Mouse (Mus musculus): Measurements from ENCODE around the gene Med15. TPM values are rescaled to one million over a fixed set of nuclear protein-coding genes. Genes with fewer than 3 reads are reported as not detected.
A peak's percentile ranks its signal among the peaks of the same experiment; 100 is the strongest.

Med15 gene
- 82.4 and 105 TPM in 2 replicates for polyA plus RNA-seq (2012; ENCODE audit: insufficient read depth, insufficient read length, missing spikeins)

DNA sequence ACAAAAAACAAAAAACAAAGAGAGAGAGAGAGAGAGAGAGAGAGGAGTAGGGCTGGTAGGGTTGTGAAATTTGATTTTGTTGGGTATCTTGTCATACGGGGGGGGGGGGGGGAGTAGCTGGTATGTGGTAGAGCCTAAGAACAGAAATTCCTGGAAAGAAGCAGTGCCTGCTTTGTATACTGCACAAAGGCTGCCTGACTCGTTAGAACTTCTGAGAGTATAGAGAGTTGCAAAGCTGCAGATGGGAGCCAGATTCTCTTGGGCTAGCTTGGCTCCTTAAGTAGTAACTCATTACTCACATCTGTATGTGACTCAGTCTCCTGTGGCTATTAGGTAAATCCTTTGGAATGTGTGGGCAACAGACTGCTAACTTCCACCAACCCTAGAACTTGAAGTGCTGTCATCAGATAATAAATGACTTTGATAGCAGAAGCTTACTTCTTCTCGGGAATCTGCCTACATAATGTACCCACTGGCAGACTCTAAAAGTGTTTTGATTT lies at the start of gene Med15:
Gene Med15 (minus strand): TSS at position 51 of the 500 bp plus-strand sequence.
- no peak for TF ChIP-seq POLR2A (IDR thresholded peaks at IDR 0.05; ENCODE audit: borderline replicate concordance, low read depth, low read length)
- no peak within 1 kb of the TSS for H3K27ac ChIP-seq (ENCODE audit: insufficient read depth, low read depth, low read length)
- H3K4me1 ChIP-seq (ENCODE audit: control insufficient read depth, insufficient read depth, low read length) = no peaks in the 10 kb centered on the region
- H3K4me3 ChIP-seq (ENCODE audit: insufficient read depth, low read length) = no peak within 1 kb of the TSS

DNA sequence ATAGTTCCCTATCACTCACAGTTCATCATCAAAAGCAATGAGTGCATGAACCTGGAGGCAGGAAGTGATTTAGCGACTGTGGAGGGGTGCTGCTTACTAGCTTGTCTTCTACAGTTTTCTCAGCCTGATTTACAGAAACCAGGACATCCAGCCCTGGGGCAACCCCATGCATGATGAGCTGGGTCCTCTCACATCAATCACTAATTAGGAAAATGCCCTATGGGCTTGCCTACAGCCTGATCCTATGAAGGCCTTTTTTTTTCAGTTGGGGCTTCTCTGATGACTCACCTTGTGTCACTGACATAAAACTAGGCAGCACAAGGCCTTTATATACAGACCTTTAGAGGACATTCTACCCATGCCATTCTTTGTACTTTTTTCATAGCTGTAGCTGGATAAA lies 47.0 kb upstream of the Med15 start:
- Histone ChIP-seq H3K27ac (ENCODE audit: insufficient read depth, low read depth, low read length) (no peak overlapping the region), H3K4me1 (ENCODE audit: control insufficient read depth, insufficient read depth, low read length) (peaks cover 10% of the 10 kb centered on the region), H3K4me3 (ENCODE audit: insufficient read depth, low read length) (no peak overlapping the region)
- TF ChIP-seq CTCF (IDR thresholded peaks at IDR 0.05; ENCODE audit: low read depth, low read length) (no peak), POLR2A (IDR thresholded peaks at IDR 0.05; ENCODE audit: borderline replicate concordance, low read depth, low read length) (no peak)

DNA sequence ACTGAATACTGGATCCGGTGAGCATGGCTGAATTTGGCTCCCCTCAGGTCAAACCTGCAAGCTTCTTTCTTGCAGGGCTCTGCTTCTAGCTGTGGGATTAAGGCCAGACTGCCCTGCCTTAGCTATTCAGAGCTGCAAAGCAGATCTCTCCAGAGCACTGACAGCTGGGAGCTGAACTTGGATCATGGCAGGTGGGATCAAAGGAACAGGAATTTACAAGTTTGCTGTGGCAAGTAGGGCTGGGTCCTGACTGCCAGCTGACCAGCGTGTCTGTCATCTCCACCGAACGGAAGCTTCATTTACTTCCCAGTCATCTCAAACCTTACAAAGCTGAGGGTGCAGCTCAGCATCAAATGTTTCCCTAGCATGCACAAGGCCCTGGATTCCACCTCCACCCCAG lies 45.5 kb upstream of the Med15 start:
- H3K27ac ChIP-seq (ENCODE audit: insufficient read depth, low read depth, low read length) = no peak overlapping the region
- H3K4me3 ChIP-seq (ENCODE audit: insufficient read depth, low read length) = no peak overlapping the region
- TF ChIP-seq POLR2A (IDR thresholded peaks at IDR 0.05; ENCODE audit: borderline replicate concordance, low read depth, low read length) = no peak
- TF ChIP-seq CTCF (IDR thresholded peaks at IDR 0.05; ENCODE audit: low read depth, low read length) = no peak
- peaks cover 8% of the 10 kb centered on the region for H3K4me1 ChIP-seq (ENCODE audit: control insufficient read depth, insufficient read depth, low read length)

DNA sequence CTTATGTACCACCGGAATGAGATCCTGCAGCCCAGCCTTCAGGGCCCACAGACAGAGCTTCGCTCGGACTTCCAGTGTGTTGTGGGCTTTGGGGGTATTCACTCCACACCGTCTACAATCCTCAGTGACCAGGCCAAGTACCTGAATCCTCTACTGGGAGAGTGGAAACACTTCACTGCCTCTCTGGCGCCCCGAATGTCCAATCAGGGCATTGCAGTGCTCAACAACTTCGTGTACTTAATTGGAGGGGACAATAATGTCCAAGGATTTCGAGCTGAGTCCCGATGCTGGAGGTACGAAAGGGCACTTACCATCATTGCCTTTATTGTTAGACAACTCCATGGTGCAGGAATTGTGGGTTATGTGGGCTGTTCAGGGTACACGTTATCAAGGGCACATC lies 44.1 kb upstream of the Med15 start:
- peaks cover 8% of the 10 kb centered on the region for H3K4me1 ChIP-seq (ENCODE audit: control insufficient read depth, insufficient read depth, low read length)
- no peak overlapping the region for H3K4me3 ChIP-seq (ENCODE audit: insufficient read depth, low read length)
- TF ChIP-seq POLR2A (IDR thresholded peaks at IDR 0.05; ENCODE audit: borderline replicate concordance, low read depth, low read length) = no peak
- TF ChIP-seq CTCF (IDR thresholded peaks at IDR 0.05; ENCODE audit: low read depth, low read length) = peak; percentile 40; the same call in 1 of the 2 replicates
- no peak overlapping the region for H3K27ac ChIP-seq (ENCODE audit: insufficient read depth, low read depth, low read length)

DNA sequence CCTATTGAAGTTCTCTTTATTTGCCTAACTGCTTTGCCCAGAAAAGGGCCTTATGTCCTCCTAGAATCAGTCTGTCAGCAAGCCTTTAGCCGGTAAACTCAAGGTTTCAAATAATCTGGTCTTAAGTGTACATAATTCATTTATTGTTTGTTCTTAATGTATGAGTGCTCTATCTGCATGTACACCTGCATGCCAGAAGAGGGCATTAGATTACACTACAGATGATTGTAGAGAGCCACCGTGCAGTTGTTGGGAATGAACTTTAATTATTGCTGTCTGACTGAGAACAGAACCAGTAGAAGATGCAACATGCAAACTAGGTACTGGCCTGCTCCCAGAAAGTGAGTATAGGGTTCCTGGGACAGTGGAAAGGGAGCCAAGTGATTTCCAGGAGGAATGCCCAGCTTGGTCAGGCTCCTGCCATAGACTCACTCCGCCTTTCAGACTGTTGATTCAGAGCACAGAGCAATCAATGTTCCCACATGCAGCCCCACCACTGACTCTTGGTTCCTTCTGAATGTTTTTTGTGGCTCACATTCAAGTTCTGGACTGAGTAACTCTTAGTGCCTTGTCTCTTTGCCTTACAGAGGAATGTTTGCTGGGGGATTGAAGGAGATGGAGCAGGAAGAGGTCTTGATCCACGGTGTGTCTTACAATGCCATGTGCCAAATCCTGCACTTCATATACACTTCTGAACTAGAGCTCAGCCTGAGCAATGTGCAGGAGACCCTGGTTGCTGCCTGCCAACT lies 38.6 kb upstream of the Med15 start:
- peaks cover 6% of the 10 kb centered on the region; the same call in 1 of the 2 replicates for H3K4me1 ChIP-seq (ENCODE audit: control insufficient read depth, insufficient read depth, low read length)
- TF ChIP-seq CTCF (IDR thresholded peaks at IDR 0.05; ENCODE audit: low read depth, low read length) = no peak
- no peak for TF ChIP-seq POLR2A (IDR thresholded peaks at IDR 0.05; ENCODE audit: borderline replicate concordance, low read depth, low read length)
- no peak overlapping the region for H3K27ac ChIP-seq (ENCODE audit: insufficient read depth, low read depth, low read length)
- H3K4me3 ChIP-seq (ENCODE audit: insufficient read depth, low read length) = no peak overlapping the region

DNA sequence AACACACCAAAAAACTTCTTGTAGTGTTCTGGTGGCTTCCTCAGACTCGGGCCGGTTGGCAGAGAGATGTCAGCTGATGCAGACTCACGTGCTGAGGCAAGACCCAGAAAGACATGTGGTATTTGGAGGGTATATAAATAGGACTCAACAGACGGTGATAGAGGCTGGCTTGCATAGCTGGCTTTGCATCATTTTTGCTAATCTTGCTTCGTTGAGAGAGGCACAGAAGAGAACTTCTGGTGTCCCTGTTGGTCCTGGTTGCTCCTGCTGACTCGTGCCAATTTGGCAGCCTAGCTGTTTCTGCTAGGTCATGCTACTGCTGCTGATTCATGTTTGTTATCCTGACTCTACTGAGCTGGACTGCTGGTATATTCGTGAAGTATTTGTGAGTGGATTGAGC lies 36.1 kb upstream of the Med15 start:
- TF ChIP-seq POLR2A (IDR thresholded peaks at IDR 0.05; ENCODE audit: borderline replicate concordance, low read depth, low read length) = no peak
- TF ChIP-seq CTCF (IDR thresholded peaks at IDR 0.05; ENCODE audit: low read depth, low read length) = no peak
- peak overlapping the region; percentile 53 for H3K27ac ChIP-seq (ENCODE audit: insufficient read depth, low read depth, low read length)
- no peak overlapping the region for H3K4me3 ChIP-seq (ENCODE audit: insufficient read depth, low read length)
- H3K4me1 ChIP-seq (ENCODE audit: control insufficient read depth, insufficient read depth, low read length) = peaks cover 6% of the 10 kb centered on the region; the same call in 1 of the 2 replicates

DNA sequence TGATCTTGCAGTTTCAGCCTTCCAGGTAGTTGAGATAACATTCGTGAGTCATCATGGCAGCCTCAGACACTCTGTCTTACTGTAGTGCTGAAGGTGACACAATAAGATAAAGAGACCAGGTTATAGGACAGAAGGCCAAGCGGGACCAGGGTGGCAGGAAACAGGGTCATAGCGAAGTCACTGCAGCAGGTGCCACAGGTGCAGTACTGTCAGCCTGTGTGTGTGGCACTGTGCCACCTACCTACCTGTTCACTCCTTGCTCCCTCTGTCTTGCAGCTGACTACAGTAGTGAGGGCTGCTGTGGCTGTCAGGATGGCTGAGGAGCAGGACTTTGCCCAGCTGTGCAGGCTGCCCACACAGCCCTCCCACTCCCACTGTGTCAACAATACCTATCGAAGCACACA lies 31.4 kb upstream of the Med15 start:
- no peak overlapping the region for H3K27ac ChIP-seq (ENCODE audit: insufficient read depth, low read depth, low read length)
- H3K4me1 ChIP-seq (ENCODE audit: control insufficient read depth, insufficient read depth, low read length) = peaks cover 12% of the 10 kb centered on the region
- no peak for TF ChIP-seq CTCF (IDR thresholded peaks at IDR 0.05; ENCODE audit: low read depth, low read length)
- TF ChIP-seq POLR2A (IDR thresholded peaks at IDR 0.05; ENCODE audit: borderline replicate concordance, low read depth, low read length) = no peak

DNA sequence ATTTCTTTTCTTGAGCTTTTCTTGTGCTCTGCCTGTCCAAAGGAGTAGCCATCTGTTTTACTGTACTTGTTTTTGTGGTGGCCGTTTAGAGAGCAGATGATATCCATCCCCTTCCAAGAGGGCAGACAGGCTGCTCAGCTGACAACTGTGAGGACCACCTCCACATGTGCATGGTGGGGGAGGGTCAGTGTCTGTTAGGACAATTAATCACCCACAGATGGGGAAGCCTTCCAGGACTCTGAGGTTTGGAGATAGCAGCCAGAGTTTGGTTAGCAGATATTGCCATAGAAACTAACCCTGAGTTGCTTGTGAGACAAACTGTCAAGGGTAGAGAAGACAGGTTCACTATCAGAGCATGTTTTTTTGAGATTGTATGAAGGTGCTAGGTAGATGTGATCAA lies 28.4 kb upstream of the Med15 start:
- Histone ChIP-seq H3K27ac (ENCODE audit: insufficient read depth, low read depth, low read length) (no peak overlapping the region), H3K4me3 (ENCODE audit: insufficient read depth, low read length) (no peak overlapping the region), H3K4me1 (ENCODE audit: control insufficient read depth, insufficient read depth, low read length) (peaks cover 15% of the 10 kb centered on the region)
- no peak for TF ChIP-seq CTCF (IDR thresholded peaks at IDR 0.05; ENCODE audit: low read depth, low read length)
- TF ChIP-seq POLR2A (IDR thresholded peaks at IDR 0.05; ENCODE audit: borderline replicate concordance, low read depth, low read length) = no peak

More for the DNA sequence above, 31.4 kb upstream of the Med15 start:
- H3K4me3 ChIP-seq (ENCODE audit: insufficient read depth, low read length) = no peak overlapping the region

DNA sequence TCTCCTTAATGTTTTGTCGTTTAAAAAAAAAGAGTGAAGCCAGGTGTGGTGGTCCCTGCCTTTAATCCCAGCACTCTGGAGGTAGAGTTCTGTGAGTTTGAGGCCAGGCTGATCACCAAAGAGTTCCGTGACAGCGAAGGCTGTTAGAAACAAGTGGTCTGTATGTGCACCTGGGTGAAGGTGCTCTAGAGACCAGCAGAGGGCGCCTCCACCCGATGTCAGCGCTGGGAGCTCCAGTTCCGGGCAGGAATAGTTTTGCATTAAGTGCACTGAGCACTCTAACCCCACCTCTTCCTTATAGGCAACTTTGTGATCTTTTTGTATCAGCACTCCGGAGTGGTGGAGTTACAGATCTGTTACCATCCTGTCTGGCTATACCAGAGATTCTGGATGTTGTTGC lies 28.0 kb upstream of the Med15 start:
- H3K4me3 ChIP-seq (ENCODE audit: insufficient read depth, low read length) = no peak overlapping the region
- H3K4me1 ChIP-seq (ENCODE audit: control insufficient read depth, insufficient read depth, low read length) = peaks cover 15% of the 10 kb centered on the region
- no peak for TF ChIP-seq POLR2A (IDR thresholded peaks at IDR 0.05; ENCODE audit: borderline replicate concordance, low read depth, low read length)
- TF ChIP-seq CTCF (IDR thresholded peaks at IDR 0.05; ENCODE audit: low read depth, low read length) = peak; percentile 72
- no peak overlapping the region for H3K27ac ChIP-seq (ENCODE audit: insufficient read depth, low read depth, low read length)

DNA sequence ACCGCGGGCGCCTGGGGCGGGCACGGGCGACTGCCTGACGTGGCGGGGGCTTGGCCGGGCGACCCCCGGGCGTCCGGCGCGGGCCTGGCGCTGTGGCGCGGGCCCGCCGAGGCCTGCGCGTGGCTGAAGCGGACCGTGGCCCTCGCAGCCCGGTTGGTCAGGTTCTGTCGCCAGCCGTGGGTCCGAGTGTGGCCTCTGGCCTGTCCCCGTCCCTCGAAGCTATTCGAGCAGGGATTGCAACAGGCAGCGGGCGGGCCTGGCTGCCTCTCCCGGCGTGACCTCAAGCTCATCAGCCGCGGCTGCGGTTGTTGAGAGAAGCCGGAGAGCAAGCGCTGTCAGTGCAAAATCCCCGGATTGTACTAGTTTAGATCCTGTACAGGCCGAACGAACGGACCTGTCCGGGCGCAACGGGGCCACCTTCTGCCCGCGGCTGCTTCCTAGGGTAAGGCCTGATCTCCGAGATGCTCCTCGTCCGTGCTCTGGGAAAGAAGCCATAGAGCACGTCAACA lies 27.2 kb upstream of the Med15 start:
- H3K4me3 ChIP-seq (ENCODE audit: insufficient read depth, low read length) = peak overlapping the region; percentile 52
- H3K27ac ChIP-seq (ENCODE audit: insufficient read depth, low read depth, low read length) = peak overlapping the region; percentile 6; the same call in 1 of the 2 replicates
- TF ChIP-seq POLR2A (IDR thresholded peaks at IDR 0.05; ENCODE audit: borderline replicate concordance, low read depth, low read length) = no peak
- no peak for TF ChIP-seq CTCF (IDR thresholded peaks at IDR 0.05; ENCODE audit: low read depth, low read length)
- H3K4me1 ChIP-seq (ENCODE audit: control insufficient read depth, insufficient read depth, low read length) = peaks cover 15% of the 10 kb centered on the region

Data from bone marrow macrophage, adult 2 months (primary cell).